Mouse (Mus musculus) kidney, adult 2 months (tissue): ENCODE measurements around the gene Tmem121. TPM values are rescaled to one million over a fixed set of nuclear protein-coding genes. Genes with fewer than 3 reads are reported as not detected.
"Not testable (repeated sequence)": the region's sequence is repeated elsewhere in the genome, so short reads cannot be mapped to it uniquely, and the experiment has no call there.

Experiments used
- DNase-seq: peaks from one replicate; pipeline ENCODE4 v3.0.0; 2021
- H3K27ac ChIP-seq: fragments of 200-500 bp; 2 replicates; pipeline ENCODE4 v1.5.1; 2012; ENCODE audit warnings: low read depth, low read length, control low read depth, inconsistent platforms; ENCODE audit not compliant: insufficient read depth
- H3K27me3 ChIP-seq: fragments of 200-500 bp; replicated peaks from 2 replicates; pipeline ENCODE4 v1.6.1; 2012; ENCODE audit warnings: mild to moderate bottlenecking, moderate library complexity, low read length, inconsistent platforms; ENCODE audit not compliant: control insufficient read depth, insufficient read depth
- H3K36me3 ChIP-seq: fragments of 200-500 bp; 2 replicates; pipeline ENCODE4 v1.6.1; 2012; ENCODE audit warnings: mild to moderate bottlenecking, moderate library complexity, low read length, inconsistent platforms; ENCODE audit not compliant: control insufficient read depth, insufficient read depth
- H3K4me1 ChIP-seq: fragments of 200-500 bp; 2 replicates; pipeline ENCODE4 v1.6.1; 2011; ENCODE audit warnings: low read length; ENCODE audit not compliant: control insufficient read depth, insufficient read depth
- H3K4me3 ChIP-seq: fragments of 200-500 bp; 2 replicates; pipeline ENCODE4 v1.5.1; 2011; ENCODE audit warnings: mild to moderate bottlenecking, low read depth, low read length, control low read depth; ENCODE audit not compliant: insufficient read depth
- CTCF ChIP-seq: fragments of 200-500 bp; conservative IDR thresholded peaks from 2 replicates; pipeline ENCODE4 v1.5.1; 2011; ENCODE audit warnings: low read depth, mild to moderate bottlenecking, control low read depth, low read length, moderate library complexity, mixed read lengths; ENCODE audit not compliant: insufficient read depth, insufficient read length
- POLR2A ChIP-seq: fragments of 200-500 bp; IDR thresholded peaks from one replicate; pipeline ENCODE4 v1.6.1; 2011; ENCODE audit warnings: low read depth, low read length, control low read depth
- WGBS: fragments of 180-500 bp; shearing (Covaris S2); methylation state at CpG from one replicate; pipeline ENCODE4 v1.1.7; 2018; 5-methylcytosine and 5-hydroxymethylcytosine counted together
- polyA plus RNA-seq: library from polyadenylated mRNA; depleted of rRNA; stranded (reverse); fragments of >200 nt; gene quantifications from 2 replicates; pipeline ENCODE4 v1.2.3, GENCODE M21; 2012; rRNA removed

Tmem121 gene
- polyA plus RNA-seq, 1 experiment, result 0.27 TPM

DNA sequence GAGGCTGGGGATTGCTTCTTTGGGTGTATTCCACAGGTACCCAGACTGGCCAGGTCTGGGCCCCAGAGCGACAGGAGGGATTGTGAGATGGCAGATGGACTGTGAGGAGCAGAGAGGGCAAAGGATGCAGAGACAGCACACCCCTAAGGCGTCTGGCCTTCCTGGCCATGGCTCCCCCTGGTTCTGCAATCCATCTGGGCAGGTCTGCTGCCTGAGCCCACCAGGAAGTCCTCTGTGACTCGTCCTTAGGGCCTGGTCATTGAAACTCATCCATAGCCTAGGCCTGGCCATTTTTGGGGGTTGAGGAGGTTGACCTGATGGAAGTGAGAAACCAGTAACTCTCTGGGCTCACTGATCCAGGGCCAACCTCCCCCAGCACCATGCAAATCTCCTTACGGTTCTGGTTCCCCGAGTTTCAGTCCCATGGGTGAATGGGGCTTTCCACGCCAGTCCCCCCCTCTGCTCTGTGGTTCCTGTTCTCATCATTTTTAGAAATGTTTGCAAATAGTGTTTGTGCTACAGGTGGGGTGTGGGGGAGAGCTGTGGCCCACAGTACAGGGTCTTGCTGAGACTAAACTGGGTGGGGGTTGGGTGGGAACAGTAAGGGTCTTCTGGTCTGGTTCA, 42.4 kb downstream of the Tmem121 start:
- H3K36me3 ChIP-seq, result no peaks in the 10 kb centered on the region
- no peak for DNase-seq
- TF ChIP-seq CTCF, result no peak
- no peak for TF ChIP-seq POLR2A
- no peaks in the 10 kb centered on the region for H3K4me1 ChIP-seq
- H3K4me3 ChIP-seq, result no peak overlapping the region
- H3K27ac ChIP-seq, result no peak overlapping the region
- H3K27me3 ChIP-seq, result no peaks in the 10 kb centered on the region
- 77% methylated on average over 6 of the region's 6 CpGs for WGBS

DNA sequence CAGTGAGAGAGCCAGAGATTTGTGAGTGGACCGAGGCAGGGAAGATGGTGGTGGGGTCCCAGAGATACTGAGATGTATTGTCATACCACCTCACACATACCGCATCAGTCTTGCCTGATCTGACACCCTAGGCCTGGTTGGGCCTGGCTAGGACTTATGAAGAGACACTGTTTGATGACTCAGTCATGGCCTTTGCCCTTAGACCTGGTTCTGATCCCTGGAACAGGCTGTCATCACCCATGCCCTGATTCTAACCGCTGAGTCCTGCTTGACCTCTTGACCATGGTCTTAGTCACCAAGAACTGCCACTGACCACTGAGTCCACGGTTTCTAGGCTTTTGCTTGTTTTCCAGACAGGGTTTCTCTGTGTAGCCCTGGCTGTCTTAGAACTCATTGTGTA, 45.0 kb downstream of the Tmem121 start:
- no peak for DNase-seq
- Histone ChIP-seq H3K27me3 (no peaks in the 10 kb centered on the region), H3K4me3 (no peak overlapping the region), H3K36me3 (no peaks in the 10 kb centered on the region), H3K4me1 (no peaks in the 10 kb centered on the region), H3K27ac (no peak overlapping the region)
- WGBS, result 81% methylated on average over 4 of the region's 4 CpGs
- no peak for TF ChIP-seq CTCF
- TF ChIP-seq POLR2A, result no peak

DNA sequence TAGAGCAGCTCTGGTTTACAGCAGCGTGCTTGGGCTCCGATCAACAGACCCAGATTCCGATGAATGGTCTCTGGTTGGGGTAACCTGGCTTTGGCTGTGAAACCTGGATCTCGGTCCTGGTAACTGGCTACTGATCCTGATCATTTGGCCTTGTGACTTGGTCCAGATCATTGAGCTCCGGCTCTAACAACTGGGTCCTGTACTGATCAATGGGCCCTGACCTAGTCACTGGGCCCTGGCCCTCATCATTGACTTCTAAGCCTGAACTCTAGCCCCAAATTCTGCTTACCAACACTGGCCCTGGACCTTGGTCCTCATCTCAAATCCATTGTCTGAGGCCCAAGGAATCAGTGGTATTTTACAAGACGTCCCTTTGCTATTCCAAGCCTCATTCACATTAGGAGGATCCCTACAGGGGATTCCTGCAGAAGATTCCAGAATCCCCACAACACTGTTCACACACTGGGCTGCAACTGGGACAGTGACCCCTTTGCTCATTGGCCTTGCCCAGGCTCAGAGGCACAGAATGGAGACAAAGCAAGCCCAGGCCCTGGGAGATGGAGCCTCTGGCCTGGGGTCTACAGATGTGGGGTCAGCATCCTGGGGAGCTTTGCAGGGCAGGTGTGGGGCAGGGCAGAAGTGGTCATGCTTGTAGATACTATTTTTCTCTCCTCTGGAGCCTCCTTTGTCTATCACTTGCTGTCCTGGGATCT, 46.0 kb downstream of the Tmem121 start:
- H3K27ac ChIP-seq, H3K4me1 ChIP-seq, H3K36me3 ChIP-seq, H3K4me3 ChIP-seq, H3K27me3 ChIP-seq, DNase-seq: not testable (repeated sequence)
- 85% methylated on average over 6 of the region's 6 CpGs for WGBS

DNA sequence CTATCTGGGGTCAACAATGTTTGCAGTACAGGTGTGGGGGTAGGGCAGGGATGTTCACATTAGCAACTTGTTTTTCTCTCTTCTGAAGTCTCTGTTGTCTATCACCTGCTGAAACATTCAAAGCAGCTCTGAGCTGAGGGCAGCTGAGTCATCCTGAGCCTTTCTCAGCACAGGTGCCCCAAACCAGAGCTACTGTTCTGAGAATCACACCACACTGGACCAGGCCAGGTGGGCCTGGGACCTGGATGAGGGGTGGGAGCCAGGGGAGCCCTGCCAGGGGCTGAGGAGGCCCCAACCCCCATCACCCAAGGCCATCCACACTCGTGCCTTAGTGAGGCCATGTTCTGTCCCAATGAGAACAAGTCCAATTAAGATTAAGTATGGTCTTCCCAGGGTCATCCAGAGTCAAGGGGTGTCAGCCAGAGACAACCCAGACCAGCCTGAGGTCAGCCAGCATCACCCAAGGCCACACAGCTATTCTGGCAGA, 46.6 kb downstream of the Tmem121 start:
- DNase-seq, H3K4me3 ChIP-seq, H3K27ac ChIP-seq, H3K36me3 ChIP-seq, H3K27me3 ChIP-seq, H3K4me1 ChIP-seq: not testable (repeated sequence)
- WGBS, result 67% methylated on average over 1 of the region's 1 CpGs

Other genes starting within 250 kb of the Tmem121 start
- 66.1 and 73.0 TPM in 2 replicates for gene Nudt14, start 243.8 kb upstream of the Tmem121 start, polyA plus RNA-seq
- gene Btbd6, start 209.4 kb upstream of the Tmem121 start, polyA plus RNA-seq, result 31.8 and 45.2 TPM in 2 replicates
- gene Brf1, start 185.2 kb upstream of the Tmem121 start, polyA plus RNA-seq, result 44.8 and 53.0 TPM in 2 replicates
- 42.4 and 47.8 TPM in 2 replicates for gene Pacs2, start 171.4 kb upstream of the Tmem121 start, polyA plus RNA-seq
- 0.16 and 0.46 TPM in 2 replicates for gene Tex22, start 111.4 kb upstream of the Tmem121 start, polyA plus RNA-seq
- gene Mta1, start 87.7 kb upstream of the Tmem121 start, polyA plus RNA-seq, result 39.0 and 44.4 TPM in 2 replicates
- gene Crip2, start 45.7 kb upstream of the Tmem121 start, polyA plus RNA-seq, result 221 and 233 TPM in 2 replicates
- 195 and 229 TPM in 2 replicates for gene Crip1, start 39.6 kb upstream of the Tmem121 start, polyA plus RNA-seq
- gene Tedc1, start 29.5 kb upstream of the Tmem121 start, polyA plus RNA-seq, result 1.0 and 1.3 TPM in 2 replicates